Mouse (Mus musculus): Measurements from ENCODE around the gene Med22. TPM values are rescaled to one million over a fixed set of nuclear protein-coding genes. Genes with fewer than 3 reads are reported as not detected.

The Med22 gene
- polyA plus RNA-seq (2017; shearing (Covaris generic)) = 39.5 TPM

DNA sequence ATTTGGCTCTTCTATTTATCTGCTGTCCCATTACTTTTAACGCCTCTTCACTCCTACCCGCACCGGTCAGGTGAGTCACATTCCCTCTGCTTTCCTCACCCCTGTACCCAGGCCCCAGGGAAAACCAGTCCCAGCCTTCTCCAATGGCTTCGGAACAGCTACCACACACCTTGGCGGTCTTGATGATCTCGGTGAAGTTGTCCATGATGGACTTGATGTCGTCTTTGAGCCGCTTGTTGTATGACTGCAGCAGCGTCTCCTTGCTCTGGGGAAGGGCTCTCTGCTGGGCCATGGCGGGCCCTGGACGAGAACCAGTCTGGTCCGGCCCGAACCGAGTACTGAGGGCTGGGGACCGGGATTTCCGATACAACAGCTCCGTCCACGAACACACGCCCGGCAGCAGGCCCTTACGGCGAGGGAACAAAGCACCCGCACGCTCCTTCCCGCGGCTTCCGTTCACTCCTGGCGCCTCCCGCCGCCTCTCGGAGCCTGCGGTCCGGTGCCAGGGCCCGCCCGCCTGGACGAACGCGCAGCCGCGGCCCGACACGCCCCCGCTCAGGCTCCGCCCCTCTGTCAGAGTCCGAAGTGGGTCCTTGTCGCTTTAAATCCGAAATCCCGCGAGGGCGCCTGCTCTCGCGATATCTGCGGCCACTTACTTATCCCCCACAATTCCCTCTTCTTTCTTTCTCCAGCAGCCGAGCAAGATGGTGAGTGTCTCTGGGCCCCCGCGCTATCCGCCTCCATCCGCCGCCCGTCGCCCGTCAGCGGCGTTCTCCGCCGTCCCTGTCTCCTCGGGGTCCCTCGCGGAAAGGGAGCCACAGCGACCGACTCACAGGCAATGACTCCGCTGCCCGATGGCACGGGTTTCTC, at the start of gene Med22, which contains the start of gene Rpl7a:
Med22 (minus strand) TSS at position 554 of the 870 bp plus-strand sequence.
Rpl7a (plus strand) TSS at position 641 of the 870 bp plus-strand sequence.

DNA sequence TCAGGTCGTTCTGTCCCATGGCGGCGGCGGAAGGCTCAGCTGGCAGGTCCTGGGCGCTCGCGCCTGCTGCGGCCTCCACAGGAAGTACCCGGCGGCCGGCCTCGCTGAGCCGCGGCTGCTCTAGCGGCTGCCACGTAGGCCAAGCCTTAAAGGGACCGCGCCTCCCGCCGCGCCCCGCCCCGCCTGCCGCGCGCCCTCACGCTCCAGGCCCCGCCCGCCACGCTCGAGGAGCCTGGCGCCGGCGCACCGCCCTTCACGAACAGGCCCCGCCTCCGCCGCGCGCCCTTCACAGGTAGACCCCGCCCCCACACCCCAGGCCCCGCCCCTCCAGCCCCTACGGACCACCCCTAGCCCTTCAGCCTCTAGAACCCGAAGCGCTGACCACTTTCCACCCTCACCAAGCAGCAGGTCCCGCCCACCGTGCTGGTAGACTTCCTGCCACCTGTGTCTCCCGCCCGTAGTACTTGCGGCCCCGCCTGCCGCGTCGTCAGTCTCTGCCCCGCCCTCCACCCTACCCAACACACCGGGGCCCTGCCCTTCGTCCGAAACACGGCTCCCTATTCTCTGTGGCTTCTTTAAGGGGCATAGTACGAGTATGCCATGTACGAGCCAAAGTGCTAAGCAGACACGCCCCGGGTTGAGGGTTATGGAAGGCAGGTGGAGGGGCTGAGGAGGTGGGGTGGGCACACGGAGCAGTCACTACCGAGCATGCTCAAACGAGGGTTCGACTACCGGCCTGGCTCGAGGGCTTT, 23.0 kb upstream of the Med22 start, which contains the start of the genes Surf4 and Stkld1:
Surf4 (minus strand) TSS at position 625 of the 752 bp plus-strand sequence.
Stkld1 (plus strand) TSS at position 744 of the 752 bp plus-strand sequence.

DNA sequence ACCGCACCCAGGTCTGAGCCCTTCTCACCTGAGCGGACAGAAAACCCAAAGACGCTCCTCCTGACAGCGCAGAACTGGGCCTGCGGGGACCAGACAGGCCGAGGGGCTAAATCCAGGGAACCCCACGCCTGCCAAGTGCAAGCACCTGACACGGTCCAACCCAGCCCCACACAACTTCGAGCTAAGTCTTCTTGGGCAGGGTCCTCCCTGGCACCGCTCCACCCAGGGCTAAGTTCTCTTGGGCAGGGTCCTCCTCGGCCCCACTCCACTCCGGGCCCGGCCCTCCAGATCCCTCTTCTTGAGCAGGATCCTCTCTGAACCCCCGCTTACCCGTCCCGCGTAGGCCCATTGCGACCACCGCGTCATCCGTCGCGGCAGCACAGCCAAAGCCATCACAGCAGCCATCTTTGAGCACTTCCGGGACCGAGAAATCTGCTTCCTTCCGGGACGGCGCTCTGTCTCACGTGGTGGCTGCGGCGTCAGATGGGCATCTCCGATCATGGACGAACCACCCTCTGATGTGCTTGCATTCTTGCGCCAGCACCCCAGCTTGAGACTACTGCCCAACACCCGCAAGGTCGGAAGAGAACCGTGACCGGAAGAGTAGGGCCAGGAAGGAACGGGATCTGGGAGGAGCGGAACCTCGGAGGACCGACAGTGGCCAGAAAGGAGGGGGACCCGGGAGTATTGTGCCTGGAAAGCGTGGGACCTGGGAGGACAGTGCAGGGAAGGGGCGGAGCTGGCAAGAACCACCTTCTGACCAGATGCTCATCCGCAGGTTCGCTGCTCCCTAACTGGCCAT, 5.7 kb upstream of the Med22 start, which contains the start of the genes Surf2 and Surf1:
Surf2 (plus strand) TSS at position 441 of the 802 bp plus-strand sequence.
Surf1 (minus strand) TSS at position 604 of the 802 bp plus-strand sequence.

DNA sequence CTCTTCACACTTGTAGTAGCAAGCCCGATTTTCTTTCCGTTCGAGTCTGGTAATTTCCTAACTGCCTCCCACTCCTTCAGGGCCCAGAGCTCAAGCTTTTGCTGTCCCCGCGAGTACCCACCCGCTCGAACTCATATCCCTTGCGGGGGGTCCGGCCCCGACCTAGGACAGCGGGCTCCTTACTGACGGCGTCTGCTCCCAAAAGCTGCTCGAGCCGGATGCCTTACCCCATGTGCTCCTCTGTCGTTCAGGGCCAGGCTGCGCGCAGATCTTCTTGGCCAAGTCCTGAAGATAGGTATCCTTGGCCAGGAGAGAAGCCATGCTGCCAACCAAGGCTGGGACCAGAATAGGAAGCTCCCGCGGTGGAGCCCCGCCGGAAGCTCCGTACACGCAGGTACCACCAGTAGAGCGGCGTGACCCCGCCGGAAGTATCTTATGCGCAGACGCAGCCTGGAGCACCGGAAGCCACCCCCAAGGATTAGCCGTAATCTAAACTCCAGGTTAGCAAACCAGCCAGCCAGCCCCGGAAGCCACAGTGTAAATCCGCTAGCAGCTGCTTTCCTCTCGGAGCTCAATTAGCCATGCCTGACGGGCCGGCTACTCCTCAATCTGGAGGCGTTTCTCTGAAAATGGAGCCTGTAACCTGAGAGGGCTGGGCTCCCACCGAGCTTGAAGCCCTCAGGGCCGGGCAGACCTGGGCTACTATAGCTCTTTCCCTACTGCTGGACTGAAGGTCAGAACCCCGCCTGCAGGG, 7.8 kb downstream of the Med22 start, which contains the start of gene Surf6:
Surf6 (minus strand) TSS at position 413 of the 754 bp plus-strand sequence.

DNA sequence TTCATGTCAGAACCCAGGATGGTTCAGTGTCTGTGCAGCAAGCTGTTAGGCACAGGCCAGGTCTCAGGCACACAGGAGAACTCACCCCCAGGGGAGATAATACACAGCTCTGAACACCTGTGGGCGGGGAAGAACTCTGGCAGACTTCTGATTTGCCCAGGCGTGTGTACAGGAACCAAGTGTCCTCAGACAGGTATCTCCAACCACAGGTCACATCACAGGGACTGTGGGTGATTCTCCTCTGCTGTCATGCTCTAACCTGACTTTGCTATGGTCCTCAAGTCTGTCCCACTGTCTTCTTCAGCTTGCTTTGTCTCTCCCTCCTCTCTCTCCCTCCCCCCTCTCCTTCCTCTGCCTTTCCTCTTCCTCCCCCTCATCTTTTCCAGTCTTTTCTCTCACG, 45.6 kb downstream of the Med22 start, which contains the start of gene Abo:
Abo (minus strand) TSS at position 101 of the 400 bp plus-strand sequence.

Other genes with a start within 250 kb of the Med22 start
- gene Lcn4, start 239.4 kb downstream of the Med22 start, polyA plus RNA-seq (2017; shearing (Covaris generic)) = 1.3 TPM
- gene Abo, start 45.7 kb downstream of the Med22 start, polyA plus RNA-seq (2017; shearing (Covaris generic)) = not detected
- 51.6 TPM for gene Surf6, start 7.8 kb downstream of the Med22 start, polyA plus RNA-seq (2017; shearing (Covaris generic))
- 363 TPM for gene Rpl7a, start 87 bp upstream of the Med22 start, polyA plus RNA-seq (2017; shearing (Covaris generic))
- 83.9 TPM for gene Surf2, start 5.7 kb upstream of the Med22 start, polyA plus RNA-seq (2017; shearing (Covaris generic))
- gene Surf1, start 5.9 kb upstream of the Med22 start, polyA plus RNA-seq (2017; shearing (Covaris generic)) = 120 TPM
- 148 TPM for gene Surf4, start 23.3 kb upstream of the Med22 start, polyA plus RNA-seq (2017; shearing (Covaris generic))
- 0.25 TPM for gene Stkld1, start 23.4 kb upstream of the Med22 start, polyA plus RNA-seq (2017; shearing (Covaris generic))
- 79.3 TPM for gene Rexo4, start 53.7 kb upstream of the Med22 start, polyA plus RNA-seq (2017; shearing (Covaris generic))
- gene Adamts13, start 62.7 kb upstream of the Med22 start, polyA plus RNA-seq (2017; shearing (Covaris generic)) = not detected
- 21.8 TPM for gene Cacfd1, start 99.2 kb upstream of the Med22 start, polyA plus RNA-seq (2017; shearing (Covaris generic))
- gene Slc2a6, start 117.3 kb upstream of the Med22 start, polyA plus RNA-seq (2017; shearing (Covaris generic)) = 3.6 TPM
- not detected for gene Mymk, start 161.5 kb upstream of the Med22 start, polyA plus RNA-seq (2017; shearing (Covaris generic))
- gene Adamtsl2, start 168.7 kb upstream of the Med22 start, polyA plus RNA-seq (2017; shearing (Covaris generic)) = 0.26 TPM
- gene Fam163b, start 231.8 kb upstream of the Med22 start, polyA plus RNA-seq (2017; shearing (Covaris generic)) = not detected

All from CD4-positive, CD25-positive, alpha-beta regulatory T cell, adult 9 weeks (primary cell).